Mouse (Mus musculus) intestine, embryonic 15.5 days (tissue): ENCODE results near the gene Fhod1. TPM values are rescaled to one million over a fixed set of nuclear protein-coding genes. Genes with fewer than 3 reads are reported as not detected.
A peak's percentile ranks its signal among the peaks of the same experiment; 100 is the strongest.

Experiments used
- ATAC-seq: fragments of 200-750 bp; cut with Nextera tagmentation; 2 replicates; pipeline ENCODE4 v1.8.0; 2017; ENCODE audit warnings: moderate TSS enrichment, moderate library complexity
- H3K27ac ChIP-seq: fragments of 300-500 bp; sonication (generic); 2 replicates; pipeline ENCODE4 v1.5.1; 2015; ENCODE audit warnings: mild to moderate bottlenecking, inconsistent platforms
- H3K27me3 ChIP-seq: fragments of 300-500 bp; sonication (generic); replicated peaks from 2 replicates; pipeline ENCODE4 v1.6.1; 2015; ENCODE audit warnings: inconsistent platforms
- H3K36me3 ChIP-seq: fragments of 300-500 bp; sonication (generic); 2 replicates; pipeline ENCODE4 v1.6.1; 2015; ENCODE audit warnings: inconsistent platforms
- H3K4me1 ChIP-seq: fragments of 300-500 bp; sonication (generic); replicated peaks from 2 replicates; pipeline ENCODE4 v1.6.1; 2015; ENCODE audit warnings: inconsistent platforms
- H3K4me2 ChIP-seq: fragments of 300-500 bp; sonication (generic); replicated peaks from 2 replicates; pipeline ENCODE4 v1.6.1; 2015; ENCODE audit warnings: mild to moderate bottlenecking, inconsistent platforms
- H3K4me3 ChIP-seq: fragments of 300-500 bp; sonication (generic); replicated peaks from 2 replicates; pipeline ENCODE4 v1.5.1; 2015; ENCODE audit warnings: inconsistent platforms
- H3K9ac ChIP-seq: fragments of 300-500 bp; sonication (generic); 2 replicates; pipeline ENCODE4 v1.6.1; 2015; ENCODE audit warnings: inconsistent platforms
- H3K9me3 ChIP-seq: fragments of 300-500 bp; sonication (generic); 2 replicates; pipeline ENCODE4 v1.6.1; 2016; ENCODE audit warnings: inconsistent platforms
- WGBS: fragments of 180-500 bp; shearing (Covaris S2); methylation state at CpG from one replicate; pipeline ENCODE4 v1.1.7; 2015; 5-methylcytosine and 5-hydroxymethylcytosine counted together
- polyA plus RNA-seq: library from polyadenylated mRNA; unstranded; fragments of >200 nt; fragmentation: Nextera tagmentation; extraction: Ambion mirVana; gene quantifications from 2 replicates; pipeline ENCODE4 v1.2.1, GENCODE M21; 2015

The Fhod1 gene
- polyA plus RNA-seq, 1 experiment from 2014 or later, result 1.3 TPM

GRCm38 (mm10) chr8:105331469-105331868 lies 16.3 kb downstream of the Fhod1 start:
- WGBS, result 94% methylated on average over 22 of the region's 22 CpGs
- H3K27me3 ChIP-seq, result no peaks in the 10 kb centered on the region
- peaks cover 63% of the 10 kb centered on the region for H3K36me3 ChIP-seq
- no peak overlapping the region for H3K4me2 ChIP-seq
- no peak overlapping the region for H3K9ac ChIP-seq
- H3K4me3 ChIP-seq, result no peak overlapping the region
- H3K27ac ChIP-seq, result no peak overlapping the region
- peaks cover 21% of the 10 kb centered on the region for H3K4me1 ChIP-seq
- no peaks in the 10 kb centered on the region for H3K9me3 ChIP-seq
- ATAC-seq, result no peak

GRCm38 (mm10) chr8:105330325-105330724 lies 17.4 kb downstream of the Fhod1 start:
- WGBS, result 86% methylated on average over 12 of the region's 12 CpGs
- H3K27me3 ChIP-seq, result no peaks in the 10 kb centered on the region
- no peak overlapping the region for H3K4me3 ChIP-seq
- peaks cover 54% of the 10 kb centered on the region for H3K36me3 ChIP-seq
- H3K4me2 ChIP-seq, result no peak overlapping the region
- H3K4me1 ChIP-seq, result peaks cover 23% of the 10 kb centered on the region
- no peak for ATAC-seq
- H3K9me3 ChIP-seq, result no peaks in the 10 kb centered on the region
- no peak overlapping the region for H3K27ac ChIP-seq
- no peak overlapping the region for H3K9ac ChIP-seq

- peak overlapping the region; percentile 74 for H3K4me2 ChIP-seq
Observed at GRCm38 (mm10) chr8:105326968-105327367, 20.8 kb downstream of the Fhod1 start.

GRCm38 (mm10) chr8:105326141-105326672 lies 21.5 kb downstream of the Fhod1 start, which contains the start of the genes Lrrc29 and Tmem208:
Lrrc29 (minus strand) TSS chr8:105326278.
Tmem208 (plus strand) TSS chr8:105326354.
- WGBS, result under 1% methylated on average over 36 of the region's 36 CpGs
- ATAC-seq, result peak; percentile 94
- peaks cover 31% of the 10 kb centered on the region for H3K36me3 ChIP-seq

More at GRCm38 (mm10) chr8:105326968-105327367, 20.8 kb downstream of the Fhod1 start:
- Histone ChIP-seq H3K9me3 (no peaks in the 10 kb centered on the region), H3K9ac (peak overlapping the region; percentile 74), H3K4me3 (peak overlapping the region; percentile 68), H3K27me3 (no peaks in the 10 kb centered on the region), H3K36me3 (peaks cover 39% of the 10 kb centered on the region), H3K27ac (peak overlapping the region; percentile 86; the same call in 1 of the 2 replicates), H3K4me1 (peaks cover 26% of the 10 kb centered on the region)
- ATAC-seq, result no peak
- 32% methylated on average over 6 of the region's 6 CpGs for WGBS

GRCm38 (mm10) chr8:105325641-105326093 lies 22.1 kb downstream of the Fhod1 start:
- peaks cover 27% of the 10 kb centered on the region for H3K36me3 ChIP-seq
- no peak for ATAC-seq
- H3K4me1 ChIP-seq, result peaks cover 22% of the 10 kb centered on the region
- no peaks in the 10 kb centered on the region for H3K9me3 ChIP-seq
- H3K27me3 ChIP-seq, result no peaks in the 10 kb centered on the region
- H3K27ac ChIP-seq, result peak overlapping the region; percentile 86; the same call in 1 of the 2 replicates
- WGBS, result 0% methylated on average over 12 of the region's 12 CpGs
- peak overlapping the region; percentile 68 for H3K4me3 ChIP-seq
- peak overlapping the region; percentile 79 for H3K9ac ChIP-seq
- H3K4me2 ChIP-seq, result peak overlapping the region; percentile 74

More at GRCm38 (mm10) chr8:105326141-105326672, 21.5 kb downstream of the Fhod1 start, which contains the start of the genes Lrrc29 and Tmem208:
- Histone ChIP-seq H3K27me3 (no peaks in the 10 kb centered on the region), H3K27ac (peak within 1 kb of the TSS; percentile 86), H3K4me1 (peaks cover 22% of the 10 kb centered on the region), H3K9ac (peak within 1 kb of the TSS; percentile 79), H3K4me3 (peak within 1 kb of the TSS; percentile 68), H3K9me3 (no peaks in the 10 kb centered on the region), H3K4me2 (peak within 1 kb of the TSS; percentile 74)

- Histone ChIP-seq H3K9me3 (no peaks in the 10 kb centered on the region), H3K27me3 (no peaks in the 10 kb centered on the region), H3K4me3 (no peak overlapping the region), H3K4me2 (no peak overlapping the region), H3K4me1 (peaks cover 15% of the 10 kb centered on the region), H3K9ac (no peak overlapping the region), H3K27ac (no peak overlapping the region), H3K36me3 (peaks cover 4% of the 10 kb centered on the region; the same call in 1 of the 2 replicates)
- 87% methylated on average over 4 of the region's 4 CpGs for WGBS
- no peak for ATAC-seq
Observed at GRCm38 (mm10) chr8:105323183-105323582, 24.6 kb downstream of the Fhod1 start.

GRCm38 (mm10) chr8:105318662-105319190 lies 29.0 kb downstream of the Fhod1 start:
- peaks cover 18% of the 10 kb centered on the region for H3K36me3 ChIP-seq

GRCm38 (mm10) chr8:105317941-105318340 lies 29.8 kb downstream of the Fhod1 start:
- Histone ChIP-seq H3K9ac (no peak overlapping the region), H3K36me3 (peaks cover 24% of the 10 kb centered on the region), H3K4me2 (no peak overlapping the region), H3K4me3 (no peak overlapping the region), H3K9me3 (no peaks in the 10 kb centered on the region), H3K27me3 (no peaks in the 10 kb centered on the region), H3K27ac (no peak overlapping the region), H3K4me1 (no peaks in the 10 kb centered on the region)
- ATAC-seq, result no peak
- 84% methylated on average over 4 of the region's 4 CpGs for WGBS

More at GRCm38 (mm10) chr8:105318662-105319190, 29.0 kb downstream of the Fhod1 start:
- Histone ChIP-seq H3K9me3 (no peaks in the 10 kb centered on the region), H3K4me2 (no peak overlapping the region), H3K27me3 (no peaks in the 10 kb centered on the region), H3K27ac (no peak overlapping the region), H3K9ac (no peak overlapping the region), H3K4me3 (no peak overlapping the region), H3K4me1 (no peaks in the 10 kb centered on the region)
- no peak for ATAC-seq
- WGBS, result 83% methylated on average over 11 of the region's 11 CpGs

- H3K4me3 ChIP-seq, result no peak overlapping the region
- H3K9ac ChIP-seq, result no peak overlapping the region
- peaks cover 30% of the 10 kb centered on the region for H3K36me3 ChIP-seq
- ATAC-seq, result no peak
- H3K27ac ChIP-seq, result no peak overlapping the region
- no peaks in the 10 kb centered on the region for H3K4me1 ChIP-seq
- H3K9me3 ChIP-seq, result no peaks in the 10 kb centered on the region
- WGBS, result 89% methylated on average over 18 of the region's 18 CpGs
- no peaks in the 10 kb centered on the region for H3K27me3 ChIP-seq
- no peak overlapping the region for H3K4me2 ChIP-seq
Observed at GRCm38 (mm10) chr8:105315073-105315769, 32.5 kb downstream of the Fhod1 start.

- no peak overlapping the region for H3K27ac ChIP-seq
- H3K4me3 ChIP-seq, result no peak overlapping the region
- H3K4me2 ChIP-seq, result no peak overlapping the region
- no peak for ATAC-seq
- peaks cover 30% of the 10 kb centered on the region for H3K36me3 ChIP-seq
- no peaks in the 10 kb centered on the region for H3K9me3 ChIP-seq
- no peak overlapping the region for H3K9ac ChIP-seq
- H3K27me3 ChIP-seq, result no peaks in the 10 kb centered on the region
- WGBS, result 86% methylated on average over 9 of the region's 9 CpGs
- H3K4me1 ChIP-seq, result no peaks in the 10 kb centered on the region
Observed at GRCm38 (mm10) chr8:105313622-105314402, 33.9 kb downstream of the Fhod1 start.

- no peaks in the 10 kb centered on the region for H3K9me3 ChIP-seq
Observed at GRCm38 (mm10) chr8:105312891-105313481, 34.8 kb downstream of the Fhod1 start.

More at GRCm38 (mm10) chr8:105312891-105313481, 34.8 kb downstream of the Fhod1 start:
- no peak overlapping the region for H3K9ac ChIP-seq
- ATAC-seq, result no peak
- H3K4me2 ChIP-seq, result no peak overlapping the region
- H3K36me3 ChIP-seq, result peaks cover 36% of the 10 kb centered on the region
- no peaks in the 10 kb centered on the region for H3K4me1 ChIP-seq
- H3K4me3 ChIP-seq, result no peak overlapping the region
- no peak overlapping the region for H3K27ac ChIP-seq
- no peaks in the 10 kb centered on the region for H3K27me3 ChIP-seq
- 83% methylated on average over 8 of the region's 8 CpGs for WGBS
